Mouse (Mus musculus) brown adipose tissue, adult 24 weeks (tissue): ENCODE data around the gene Col16a1. TPM values are rescaled to one million over a fixed set of nuclear protein-coding genes. Genes with fewer than 3 reads are reported as not detected.

Experiments used
- H3K27ac ChIP-seq: fragments of 200-500 bp; replicated peaks from 2 replicates; pipeline ENCODE4 v1.5.1; 2012; ENCODE audit warnings: low read depth, mild to moderate bottlenecking, low read length
- H3K4me1 ChIP-seq: fragments of 200-500 bp; 2 replicates; pipeline ENCODE4 v1.6.1; 2012; ENCODE audit warnings: low read length, mixed read lengths; ENCODE audit not compliant: control insufficient read depth, insufficient read depth, insufficient read length
- H3K4me3 ChIP-seq: fragments of 200-500 bp; 2 replicates; pipeline ENCODE4 v1.5.1; 2012; ENCODE audit warnings: low read depth, mild to moderate bottlenecking, low read length, moderate library complexity; ENCODE audit not compliant: insufficient read depth
- polyA plus RNA-seq: library from polyadenylated mRNA; stranded (reverse); fragments of >200 nt; gene quantifications from 2 replicates; pipeline ENCODE4 v1.2.4, GENCODE M21; 2012; ENCODE audit not compliant: missing spikeins, insufficient read depth, insufficient read length

The Col16a1 gene
- polyA plus RNA-seq, 1 experiment = 1.2 TPM

DNA sequence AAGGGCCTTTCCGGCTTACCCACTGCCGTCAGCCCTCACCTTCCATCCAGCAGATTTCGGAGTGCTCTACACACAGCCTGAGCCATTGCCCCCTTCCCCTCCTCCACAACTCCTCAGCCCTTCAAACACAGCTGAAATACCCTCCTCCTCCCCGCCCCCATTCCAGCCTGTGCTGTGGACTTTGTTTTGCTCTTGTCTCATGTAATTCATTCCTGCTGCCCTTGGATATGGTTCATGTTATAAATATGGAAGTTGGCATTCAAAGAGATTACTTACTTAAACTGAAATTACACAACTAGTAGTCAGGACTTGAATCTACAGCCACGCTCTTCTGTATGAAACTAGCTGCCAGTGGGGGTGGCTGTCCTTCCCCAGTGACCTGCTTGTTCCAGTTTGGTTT is 75.4 kb downstream of the Col16a1 start:
- H3K27ac ChIP-seq = no peak overlapping the region
- no peak overlapping the region for H3K4me3 ChIP-seq
- H3K4me1 ChIP-seq = no peaks in the 10 kb centered on the region; the same call in 1 of the 2 replicates

DNA sequence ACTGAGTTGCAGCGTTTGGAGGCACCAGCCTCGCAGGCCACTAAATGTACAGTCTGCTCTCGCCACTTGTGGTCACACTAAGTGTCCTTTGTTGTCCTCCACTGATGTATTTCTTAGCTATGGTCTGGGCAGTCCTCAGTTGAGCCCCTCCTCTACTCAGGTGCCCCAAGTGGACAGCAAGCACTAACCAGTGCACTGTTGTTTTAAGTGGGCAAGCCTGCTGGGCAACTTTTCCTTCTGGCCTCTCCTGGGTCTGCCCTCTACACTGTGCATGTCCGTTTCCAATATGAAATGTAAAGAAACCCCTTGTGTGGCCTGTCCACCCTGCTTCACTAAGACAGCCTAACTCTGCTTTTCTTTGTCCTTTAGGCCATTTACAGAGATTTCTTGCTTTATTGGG is 76.5 kb downstream of the Col16a1 start:
- Histone ChIP-seq H3K27ac (no peak overlapping the region), H3K4me3 (no peak overlapping the region), H3K4me1 (no peaks in the 10 kb centered on the region; the same call in 1 of the 2 replicates)

DNA sequence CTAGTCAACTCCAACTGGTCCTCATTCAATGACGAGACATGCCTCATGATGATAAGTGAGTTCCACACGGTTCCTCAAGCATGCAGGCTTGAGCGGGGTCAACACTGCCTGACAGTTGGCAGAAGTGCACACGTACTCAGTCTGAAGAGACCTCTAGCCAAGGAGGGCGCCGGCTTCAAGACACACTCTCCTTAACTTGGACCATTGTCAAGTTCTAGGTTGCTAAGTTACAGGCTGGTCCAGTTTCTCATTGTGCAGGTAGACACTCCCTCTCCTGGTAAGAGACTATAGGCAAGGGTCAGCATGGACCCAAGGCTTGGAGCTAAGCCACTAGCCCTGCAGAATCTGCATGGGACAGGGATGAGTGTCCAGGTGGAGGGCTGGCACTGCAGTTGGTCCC is 77.5 kb downstream of the Col16a1 start:
- no peak overlapping the region for H3K4me3 ChIP-seq
- no peaks in the 10 kb centered on the region; the same call in 1 of the 2 replicates for H3K4me1 ChIP-seq
- H3K27ac ChIP-seq = no peak overlapping the region

DNA sequence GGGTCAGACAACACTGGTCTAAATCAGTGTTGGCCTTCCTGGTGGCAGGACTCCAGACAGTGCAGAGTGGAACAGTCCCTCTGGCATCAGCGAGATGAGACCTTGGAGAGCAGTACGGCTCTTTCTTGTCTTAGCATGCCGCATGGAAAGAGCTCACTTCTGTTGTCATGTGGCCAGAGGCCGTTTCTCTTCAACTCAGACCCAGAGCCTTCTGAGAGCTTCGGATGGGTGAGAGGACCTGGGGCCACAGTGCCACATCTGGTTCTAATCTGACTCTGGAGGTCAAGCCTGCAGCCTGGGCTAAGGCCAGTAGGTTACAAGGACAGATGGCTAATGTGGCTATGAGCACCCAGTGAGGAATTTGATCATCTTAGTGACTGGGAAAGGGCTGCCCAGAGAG is 78.3 kb downstream of the Col16a1 start:
- Histone ChIP-seq H3K27ac (no peak overlapping the region), H3K4me3 (no peak overlapping the region), H3K4me1 (no peaks in the 10 kb centered on the region; the same call in 1 of the 2 replicates)

DNA sequence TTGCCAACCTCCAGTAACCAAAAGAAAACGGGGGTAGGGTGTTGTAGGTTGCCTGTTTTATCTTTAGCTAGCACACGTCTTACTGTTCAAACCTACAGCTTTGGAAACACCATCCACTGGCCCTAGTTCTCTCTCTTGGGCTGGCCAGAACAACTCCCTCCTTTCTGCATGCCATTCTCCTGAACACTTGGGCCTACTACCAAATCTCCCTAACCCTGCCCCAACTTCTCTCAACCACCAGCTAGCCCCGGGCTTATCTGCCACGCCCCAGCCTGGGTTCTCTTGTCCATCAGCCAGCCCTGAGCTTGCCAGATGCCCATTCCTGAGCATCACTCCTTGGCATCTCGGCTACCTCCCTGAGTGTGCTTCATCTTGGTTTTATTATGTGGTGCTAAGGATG is 81.3 kb downstream of the Col16a1 start:
- Histone ChIP-seq H3K27ac (no peak overlapping the region), H3K4me3 (no peak overlapping the region), H3K4me1 (0 out of 2 replicates have a peak, but pooled peaks cover 3% of the 10 kb centered on the region)

DNA sequence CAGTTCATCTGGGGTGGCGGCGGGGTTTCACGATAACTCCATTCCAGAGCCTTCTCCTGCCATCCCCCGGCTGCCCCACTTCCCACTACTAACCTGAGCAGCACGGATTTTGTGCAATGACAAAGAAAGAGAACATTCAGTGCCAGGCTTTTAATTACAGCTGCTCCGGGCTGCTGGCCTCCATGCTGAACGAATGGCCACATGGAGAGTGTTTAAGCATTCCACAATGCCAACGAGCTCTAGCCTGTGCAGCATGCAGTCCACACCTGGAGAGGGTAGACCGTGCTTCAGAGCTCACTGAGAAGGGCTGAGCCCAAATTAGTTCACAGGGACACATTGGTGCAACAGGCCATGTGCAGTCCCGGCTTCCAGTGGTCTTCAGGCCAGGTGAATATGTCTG is 82.4 kb downstream of the Col16a1 start:
- no peak overlapping the region for H3K27ac ChIP-seq
- H3K4me1 ChIP-seq = 0 out of 2 replicates have a peak, but pooled peaks cover 3% of the 10 kb centered on the region

DNA sequence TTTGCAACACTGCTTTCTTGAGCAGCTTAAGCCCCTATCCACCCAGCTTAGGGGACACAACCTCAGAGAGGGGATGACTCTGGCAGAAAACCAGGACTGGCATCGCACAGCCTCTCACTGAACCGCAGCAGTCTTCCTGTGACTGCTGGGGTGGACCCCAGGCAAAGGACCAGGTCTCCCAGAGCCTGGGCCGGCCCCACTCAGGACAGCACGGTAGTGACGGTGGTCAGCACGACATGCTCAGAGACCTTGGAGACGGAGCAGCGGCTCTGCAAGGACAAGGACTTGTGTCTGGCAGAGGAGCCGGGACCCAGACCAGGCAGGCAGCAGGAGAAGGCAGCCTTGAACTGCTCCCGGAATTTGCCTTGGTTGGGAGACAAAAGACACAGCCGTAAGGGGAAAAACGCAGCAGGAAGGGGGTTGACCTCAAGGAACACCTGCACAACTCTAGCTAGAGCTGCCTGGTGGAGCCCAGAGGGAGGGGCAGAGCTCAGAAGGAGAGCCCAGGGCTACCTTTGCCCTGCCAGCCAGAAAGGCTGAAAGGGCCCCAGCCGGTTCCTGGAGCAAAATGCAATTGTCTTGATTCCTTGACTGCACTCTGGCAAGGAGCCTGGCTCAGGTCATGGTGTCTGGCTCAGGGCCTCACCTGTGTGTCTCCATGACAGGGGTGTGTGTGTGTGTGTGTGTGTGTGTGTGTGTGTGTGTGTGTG is 83.2 kb downstream of the Col16a1 start:
- Histone ChIP-seq H3K4me1 (0 out of 2 replicates have a peak, but pooled peaks cover 3% of the 10 kb centered on the region), H3K4me3 (no peak overlapping the region), H3K27ac (no peak overlapping the region)

More for the DNA sequence above, 82.4 kb downstream of the Col16a1 start:
- H3K4me3 ChIP-seq = no peak overlapping the region

DNA sequence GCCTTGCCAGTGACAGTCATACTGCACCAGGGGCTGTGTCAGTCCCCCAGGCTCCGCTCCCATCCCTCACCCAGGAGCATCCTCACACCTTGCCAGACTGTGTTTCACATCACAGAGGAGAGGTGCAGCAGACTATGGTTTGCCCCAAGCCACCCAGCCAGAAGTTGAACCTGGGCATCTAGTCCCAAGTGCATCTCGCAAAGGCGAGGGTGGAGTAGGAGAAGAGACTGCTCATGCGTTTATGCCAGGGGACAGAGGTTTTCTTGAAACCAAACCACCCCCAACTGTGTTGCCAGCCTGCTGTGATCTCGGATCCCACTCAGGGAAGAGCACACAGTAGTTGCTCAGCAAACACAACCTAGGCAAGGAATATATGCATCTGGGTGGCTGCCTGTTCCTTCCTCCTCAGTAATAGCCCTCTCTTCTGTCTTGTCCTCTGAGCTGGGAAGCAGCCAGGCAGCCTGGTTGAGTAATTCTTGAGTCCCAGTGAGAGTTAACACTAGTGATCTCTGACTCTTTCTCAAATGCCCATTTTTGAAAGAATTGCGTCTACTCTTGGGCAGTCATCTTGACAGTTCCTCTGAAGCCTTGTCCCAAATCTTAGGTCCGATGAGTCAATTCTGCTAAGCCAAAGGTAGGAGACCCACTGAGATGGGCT is 83.9 kb downstream of the Col16a1 start:
- Histone ChIP-seq H3K27ac (no peak overlapping the region), H3K4me1 (0 out of 2 replicates have a peak, but pooled peaks cover 3% of the 10 kb centered on the region), H3K4me3 (no peak overlapping the region)

DNA sequence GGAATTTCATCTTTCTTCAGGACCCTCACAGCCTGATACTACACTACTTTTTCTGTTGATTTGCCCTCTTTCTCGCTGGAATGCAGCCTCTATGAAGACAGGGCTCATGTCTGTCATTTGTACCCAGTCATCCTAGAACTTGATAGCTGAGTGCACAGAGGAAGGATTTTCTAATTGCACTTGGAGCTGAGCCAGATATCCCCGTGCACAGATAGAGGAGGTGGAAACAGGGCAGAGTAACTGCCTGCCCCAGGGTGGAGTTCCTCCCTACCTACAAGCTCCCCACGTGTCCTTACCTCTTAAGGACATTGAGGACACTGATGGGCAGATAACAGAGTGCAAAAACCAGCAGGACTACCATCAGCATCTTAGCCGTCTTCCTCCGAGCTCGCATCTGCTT is 85.8 kb downstream of the Col16a1 start:
- Histone ChIP-seq H3K4me1 (0 out of 2 replicates have a peak, but pooled peaks cover 3% of the 10 kb centered on the region), H3K27ac (no peak overlapping the region), H3K4me3 (no peak overlapping the region)

DNA sequence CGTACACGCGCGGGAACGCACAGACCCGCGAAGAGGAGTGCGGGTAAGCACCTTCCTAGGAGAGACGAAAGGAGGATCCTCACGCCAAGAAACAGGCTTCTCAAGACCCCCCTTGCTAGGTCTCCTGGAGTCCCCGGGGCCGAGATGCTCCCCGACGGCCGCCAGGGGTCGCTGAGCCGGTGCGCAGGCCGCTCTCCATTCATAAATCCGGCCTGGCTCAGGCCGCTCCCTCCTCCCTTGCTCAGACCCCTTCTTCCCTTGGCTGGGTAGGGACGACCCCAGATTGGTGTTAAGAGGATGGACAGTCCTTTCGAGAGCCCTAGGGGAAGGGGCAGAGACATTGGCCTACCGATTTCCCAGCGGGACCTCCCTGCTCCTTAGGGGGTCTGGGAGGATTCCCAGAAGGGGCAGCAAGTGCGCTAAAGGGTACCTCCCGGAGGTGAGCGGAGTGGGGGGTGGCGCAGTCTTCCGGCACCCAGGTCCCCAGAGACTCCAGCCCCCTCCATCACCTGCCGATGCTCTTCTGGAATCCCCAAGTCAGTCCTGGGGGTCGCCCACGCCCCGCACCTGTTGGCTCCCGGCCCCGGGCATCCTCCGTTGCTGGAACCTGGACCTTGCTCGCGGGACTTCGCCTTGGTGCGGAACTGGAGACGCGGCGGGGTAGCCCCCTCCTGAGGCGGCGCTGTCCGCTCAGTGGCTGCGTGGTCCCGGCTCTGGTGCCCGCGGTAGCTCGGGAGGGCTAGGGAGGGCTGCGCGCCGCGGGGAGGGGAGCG is 91.0 kb downstream of the Col16a1 start:
- no peak overlapping the region for H3K27ac ChIP-seq
- peak overlapping the region; percentile 36 for H3K4me3 ChIP-seq
- H3K4me1 ChIP-seq = 0 out of 2 replicates have a peak, but pooled peaks cover 3% of the 10 kb centered on the region

DNA sequence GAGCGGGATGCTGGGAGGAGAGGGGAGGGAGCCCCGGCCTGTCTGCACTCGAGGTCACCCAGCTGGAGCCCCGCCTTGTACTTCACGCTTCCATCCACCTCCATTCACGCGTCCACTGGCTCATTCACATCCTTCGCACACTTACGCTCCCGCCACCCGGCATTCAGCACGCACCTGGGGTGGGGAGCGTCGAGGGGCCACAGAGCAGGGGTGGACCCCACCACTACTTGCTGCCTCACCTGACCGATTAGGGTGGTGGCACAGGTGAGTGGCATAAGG is 91.5 kb downstream of the Col16a1 start, which contains the start of gene Hcrtr1:
TSS of gene Hcrtr1 (minus strand) at position 146 of the 279 bp plus-strand sequence.
- no peak within 1 kb of the TSS for H3K27ac ChIP-seq
- H3K4me3 ChIP-seq = peak within 1 kb of the TSS; percentile 36
- H3K4me1 ChIP-seq = 0 out of 2 replicates have a peak, but pooled peaks cover 3% of the 10 kb centered on the region

DNA sequence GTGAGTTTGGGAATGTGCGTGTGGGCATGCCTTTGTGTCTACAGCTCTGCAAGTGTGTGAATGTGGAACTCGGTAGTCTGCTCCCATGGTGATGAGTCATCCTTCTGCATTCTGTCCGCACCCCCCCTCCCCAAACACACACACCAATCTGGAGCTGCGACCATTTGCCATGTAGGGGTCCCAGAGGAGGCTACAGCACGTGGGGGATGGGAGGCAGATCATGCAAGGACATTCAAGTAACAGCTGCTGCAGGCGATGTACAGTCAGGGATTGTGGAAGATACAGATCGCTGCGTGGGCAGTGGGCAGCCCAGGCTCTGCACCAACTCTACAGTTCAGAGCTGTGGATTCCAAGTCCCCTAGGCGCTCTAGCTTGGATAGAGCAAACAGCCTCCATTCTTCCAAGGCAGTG is 93.4 kb downstream of the Col16a1 start:
- no peak overlapping the region for H3K4me3 ChIP-seq
- H3K27ac ChIP-seq = no peak overlapping the region
- 0 out of 2 replicates have a peak, but pooled peaks cover 3% of the 10 kb centered on the region for H3K4me1 ChIP-seq

DNA sequence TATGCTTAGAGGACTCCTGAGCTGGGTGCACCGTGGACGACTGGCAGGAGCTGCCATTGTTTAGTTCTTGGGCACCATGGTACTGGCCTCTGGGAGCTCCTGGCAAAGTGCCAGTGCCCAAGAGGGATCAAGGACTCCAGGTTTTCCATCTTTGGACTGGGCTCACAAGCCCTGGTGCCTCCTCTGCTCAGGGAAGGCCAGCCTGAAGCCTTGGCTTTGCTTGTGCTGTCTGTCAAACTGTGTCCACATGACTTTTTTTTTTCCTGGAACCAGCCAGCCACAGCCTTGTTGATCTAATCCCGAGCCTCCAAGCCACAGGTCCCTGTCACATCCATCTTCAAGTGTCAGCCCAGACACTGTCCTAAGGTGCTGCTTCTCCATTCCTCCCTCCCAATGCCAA is 94.1 kb downstream of the Col16a1 start:
- H3K27ac ChIP-seq = no peak overlapping the region
- H3K4me3 ChIP-seq = no peak overlapping the region
- 0 out of 2 replicates have a peak, but pooled peaks cover 3% of the 10 kb centered on the region for H3K4me1 ChIP-seq

DNA sequence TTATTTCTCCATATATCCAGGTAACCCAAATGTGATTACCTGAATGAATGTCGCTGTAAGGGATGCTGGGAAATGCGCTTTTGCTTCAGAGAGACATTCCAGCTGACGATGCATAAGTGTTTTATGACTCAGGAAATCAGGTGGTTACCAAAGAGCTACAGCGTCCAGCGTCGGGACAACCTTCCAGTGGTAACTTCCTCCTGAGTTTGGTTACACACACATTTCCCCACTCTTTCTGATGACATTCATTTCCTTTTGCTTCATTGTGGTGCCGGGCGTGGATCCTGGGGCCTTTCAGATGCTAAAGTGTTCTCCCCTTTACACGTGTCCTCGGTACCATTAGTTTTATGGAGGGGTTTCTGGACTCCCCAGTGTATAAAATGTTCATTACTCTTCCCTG is 100.8 kb downstream of the Col16a1 start:
- Histone ChIP-seq H3K27ac (no peak overlapping the region), H3K4me3 (no peak overlapping the region), H3K4me1 (no peaks in the 10 kb centered on the region)
